Mouse (Mus musculus) gastrocnemius, adult 18-20 months (tissue): ENCODE data around the gene Duoxa2. TPM values are rescaled to one million over a fixed set of nuclear protein-coding genes. Genes with fewer than 3 reads are reported as not detected.

Experiments used
- DNase-seq: peaks from one replicate; pipeline ENCODE4 v3.0.0; 2021; ENCODE audit warnings: low spot score
- total RNA-seq, 2 experiments: library from RNA; stranded (reverse); gene quantifications; 2 replicates each; pipeline ENCODE4 v1.2.3; 2021

Duoxa2 gene
- total RNA-seq, 2 experiments from 2014 or later: not detected

DNA sequence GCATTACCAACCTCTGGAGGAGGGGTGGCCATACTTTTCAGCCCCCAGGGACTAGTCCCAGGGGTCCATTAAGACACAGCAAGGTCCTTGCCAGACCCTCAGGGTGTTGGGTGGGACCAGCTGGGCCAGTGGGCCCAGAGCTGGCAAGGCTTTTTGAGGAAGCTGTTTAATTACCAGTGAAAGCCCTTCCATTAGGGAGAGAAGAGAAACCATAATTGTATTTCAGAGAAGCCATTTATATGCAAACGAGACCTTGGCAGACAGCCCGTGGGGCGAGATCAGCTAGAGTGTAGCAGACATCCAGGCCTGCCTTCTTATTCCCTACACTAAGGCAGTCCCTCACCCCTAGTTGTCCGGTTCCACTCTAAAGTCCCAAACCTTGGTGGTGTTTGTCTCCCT, 53.2 kb downstream of the Duoxa2 start:
- no peak for DNase-seq

Other genes starting within 250 kb of the Duoxa2 start
- gene Spg11, start 180.5 kb upstream of the Duoxa2 start, total RNA-seq: 1 to 10 TPM; 5.8 to 6.4 TPM
- gene B2m, start 151.2 kb upstream of the Duoxa2 start, total RNA-seq: 100 to 1,000 TPM in 1 of 2 experiments, 10 to 100 TPM in 1; 82.2 to 128 TPM
- gene Trim69, start 138.2 kb upstream of the Duoxa2 start, total RNA-seq: not detected
- not detected for gene Patl2, start 112.7 kb upstream of the Duoxa2 start, total RNA-seq
- not detected for gene Terb2, start 112.6 kb upstream of the Duoxa2 start, total RNA-seq
- 10 to 100 TPM; 65.2 to 69.0 TPM for gene Sord, start 64.2 kb upstream of the Duoxa2 start, total RNA-seq
- under 1 TPM; 0.07 to 0.09 TPM for gene Duox2, start 451 bp upstream of the Duoxa2 start, total RNA-seq
- 1 to 10 TPM in 1 of 2 experiments, under 1 TPM in 1; 0.25 to 1.2 TPM for gene Duoxa1, start 14.8 kb downstream of the Duoxa2 start, total RNA-seq
- gene Duox1, start 16.8 kb downstream of the Duoxa2 start, total RNA-seq: under 1 TPM; 0.50 to 0.83 TPM
- 1 to 10 TPM; 1.7 to 1.9 TPM for gene Shf, start 70.3 kb downstream of the Duoxa2 start, total RNA-seq
- 1 to 10 TPM; 5.5 to 8.2 TPM for gene Slc28a2, start 127.6 kb downstream of the Duoxa2 start, total RNA-seq
- under 1 TPM; 0.14 to 0.19 TPM for gene Gm14085, start 186.0 kb downstream of the Duoxa2 start, total RNA-seq